Mouse (Mus musculus): ENCODE data around the gene Thumpd1. TPM values are rescaled to one million over a fixed set of nuclear protein-coding genes. Genes with fewer than 3 reads are reported as not detected.

Gene Thumpd1
- polyA plus RNA-seq (2017; shearing (Covaris generic)) = 90.4 TPM

GRCm38 (mm10) chr7:119720253-119720946 is at the start of gene Thumpd1:
TSS of gene Thumpd1 (minus strand) at chr7:119720798.

GRCm38 (mm10) chr7:119760527-119760951 is 39.9 kb upstream of the Thumpd1 start, which contains the start of gene Acsm3:
TSS of gene Acsm3 (plus strand) at chr7:119760923.

GRCm38 (mm10) chr7:119689726-119690125 is 30.9 kb downstream of the Thumpd1 start, which contains the start of gene Acsm4:
TSS of gene Acsm4 (plus strand) at chr7:119690026.

Other genes with a start within 250 kb of the Thumpd1 start
- not detected for gene Umod, start 241.5 kb downstream of the Thumpd1 start, polyA plus RNA-seq (2017; shearing (Covaris generic))
- not detected for gene Acsm5, start 201.3 kb downstream of the Thumpd1 start, polyA plus RNA-seq (2017; shearing (Covaris generic))
- not detected for gene Pdilt, start 197.3 kb downstream of the Thumpd1 start, polyA plus RNA-seq (2017; shearing (Covaris generic))
- gene Acsm2, start 166.5 kb downstream of the Thumpd1 start, polyA plus RNA-seq (2017; shearing (Covaris generic)) = not detected
- gene Acsm1, start 113.8 kb downstream of the Thumpd1 start, polyA plus RNA-seq (2017; shearing (Covaris generic)) = not detected
- not detected for gene Acsm4, start 30.8 kb downstream of the Thumpd1 start, polyA plus RNA-seq (2017; shearing (Covaris generic))
- not detected for gene Acsm3, start 40.1 kb upstream of the Thumpd1 start, polyA plus RNA-seq (2017; shearing (Covaris generic))
- gene Rexo5, start 73.2 kb upstream of the Thumpd1 start, polyA plus RNA-seq (2017; shearing (Covaris generic)) = 60.9 TPM
- 14.1 TPM for gene Eri2, start 73.3 kb upstream of the Thumpd1 start, polyA plus RNA-seq (2017; shearing (Covaris generic))
- gene Lyrm1, start 175.1 kb upstream of the Thumpd1 start, polyA plus RNA-seq (2017; shearing (Covaris generic)) = 20.5 TPM
- gene Dcun1d3, start 175.5 kb upstream of the Thumpd1 start, polyA plus RNA-seq (2017; shearing (Covaris generic)) = 19.4 TPM

All from activated CD4-positive, CD25-positive, alpha-beta regulatory T cell, adult 9 weeks (primary cell).